Mouse (Mus musculus): Measurements from ENCODE around the gene Rnf186. TPM values are rescaled to one million over a fixed set of nuclear protein-coding genes. Genes with fewer than 3 reads are reported as not detected.

Gene Rnf186
- total RNA-seq, 2 experiments from 2014 or later, result not detected

- DNase-seq (ENCODE audit: low spot score in 2 of 2), result no peak
- intact Hi-C loops (cut with DNase I), result loop anchor here (5.0 kb wide), 1 partner anchor 82 kb away; no protein-coding TSS in a partner anchor
Observed at GRCm38 (mm10) chr4:139004067-139004466, 37.2 kb downstream of the Rnf186 start.

GRCm38 (mm10) chr4:139005214-139005613 lies 38.3 kb downstream of the Rnf186 start:
- DNase-seq (ENCODE audit: low spot score in 2 of 2), result no peak
- intact Hi-C loops (cut with DNase I), result no loop called here

DNA sequence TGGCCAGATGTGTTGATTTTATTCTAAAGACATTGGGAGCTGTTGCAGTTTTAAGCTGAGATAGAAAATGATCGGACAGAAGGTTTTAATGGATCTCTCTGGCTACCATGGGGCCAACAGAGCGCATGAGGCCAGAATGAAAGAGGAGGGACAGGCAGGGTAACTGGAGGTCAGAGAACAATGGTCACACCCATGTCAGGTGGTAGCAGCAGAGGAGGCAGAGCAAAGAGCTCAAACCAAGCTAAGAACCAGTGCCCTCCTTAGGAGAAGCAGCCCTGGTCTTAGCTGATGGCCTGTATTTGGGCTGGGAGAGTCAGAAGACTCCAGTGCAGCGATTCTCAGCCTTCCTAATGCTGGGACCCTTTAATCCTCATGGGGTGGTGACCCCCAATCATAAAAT lies 40.4 kb downstream of the Rnf186 start:
- no peak for DNase-seq (ENCODE audit: low spot score in 2 of 2)
- intact Hi-C loops (cut with DNase I), result no loop called here

- DNase-seq (ENCODE audit: low spot score in 2 of 2), result no peak
- intact Hi-C loops (cut with DNase I), result no loop called here
Observed at GRCm38 (mm10) chr4:139007981-139008536, 41.1 kb downstream of the Rnf186 start.

GRCm38 (mm10) chr4:139011201-139011702 lies 44.3 kb downstream of the Rnf186 start:
- intact Hi-C loops (cut with DNase I), result no loop called here

DNA sequence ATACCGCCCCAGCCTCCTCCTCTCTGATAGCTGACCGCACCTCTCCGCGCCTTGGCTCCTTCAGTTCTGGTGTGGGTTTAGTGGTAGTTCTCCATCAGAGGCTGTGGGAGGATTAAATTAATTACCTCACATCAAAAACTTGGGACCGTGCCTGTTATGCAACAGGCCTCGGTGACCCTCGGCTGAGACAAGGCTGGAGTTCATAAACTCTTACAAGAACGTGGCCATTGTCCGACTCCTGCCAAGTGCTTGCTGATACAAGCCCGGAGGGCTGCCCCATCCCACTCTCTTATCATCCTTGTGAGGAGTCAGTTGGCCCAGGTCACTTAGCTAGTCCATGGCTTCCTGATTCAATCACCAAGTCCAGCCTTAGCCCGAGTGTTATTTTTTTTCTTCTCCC lies 46.4 kb downstream of the Rnf186 start:
- no peak for DNase-seq (ENCODE audit: low spot score in 2 of 2)
- intact Hi-C loops (cut with DNase I), result no loop called here

More at GRCm38 (mm10) chr4:139011201-139011702, 44.3 kb downstream of the Rnf186 start:
- DNase-seq (ENCODE audit: low spot score in 2 of 2), result no peak

DNA sequence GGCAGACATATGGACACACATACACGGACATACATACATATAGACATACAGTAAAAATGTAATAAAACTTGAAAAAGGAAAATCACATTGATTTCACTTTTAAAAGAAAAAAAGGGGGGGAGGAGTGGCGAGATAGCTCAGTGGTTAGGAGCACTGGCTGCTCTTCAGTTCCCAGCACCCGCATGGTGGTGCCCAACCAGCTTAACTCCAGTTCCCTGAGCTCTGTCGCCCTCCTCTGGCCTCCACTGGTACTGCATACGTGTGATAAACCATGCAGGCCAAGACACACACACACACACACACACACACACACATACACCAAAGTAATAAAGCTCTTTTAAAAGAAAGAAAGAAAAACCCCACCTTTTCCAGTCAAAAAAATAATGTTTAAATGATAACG lies 47.9 kb downstream of the Rnf186 start:
- DNase-seq (ENCODE audit: low spot score in 2 of 2), result no peak
- intact Hi-C loops (cut with DNase I), result no loop called here

Other genes with a start within 250 kb of the Rnf186 start
- under 1 TPM; 0.22 to 0.39 TPM for gene Pla2g2c, start 242.3 kb upstream of the Rnf186 start, total RNA-seq (2021)
- gene Ubxn10, start 229.9 kb upstream of the Rnf186 start, total RNA-seq (2021), result 1 to 10 TPM; 1.3 to 1.5 TPM
- gene Pla2g2f, start 209.5 kb upstream of the Rnf186 start, total RNA-seq (2021), result not detected
- gene Pla2g2d, start 191.4 kb upstream of the Rnf186 start, total RNA-seq (2021), result under 1 TPM; 0.52 to 0.68 TPM
- 1 to 10 TPM; 2.6 to 6.2 TPM for gene Pla2g5, start 103.6 kb upstream of the Rnf186 start, total RNA-seq (2021)
- not detected for gene Gm13030, start 93.1 kb upstream of the Rnf186 start, total RNA-seq (2021)
- gene Pla2g2e, start 89.2 kb upstream of the Rnf186 start, total RNA-seq (2021), result not detected
- gene Otud3, start 53.2 kb upstream of the Rnf186 start, total RNA-seq (2021), result 10 to 100 TPM; 18.1 to 18.3 TPM
- 1 to 10 TPM; 2.6 to 2.7 TPM for gene Tmco4, start 5.8 kb downstream of the Rnf186 start, total RNA-seq (2021)
- gene Htr6, start 108.5 kb downstream of the Rnf186 start, total RNA-seq (2021), result 1 to 10 TPM; 6.6 to 8.5 TPM
- gene Nbl1, start 125.9 kb downstream of the Rnf186 start, total RNA-seq (2021), result 10 to 100 TPM; 73.0 to 76.2 TPM
- 100 to 1,000 TPM; 196 to 197 TPM for gene Minos1, start 164.0 kb downstream of the Rnf186 start, total RNA-seq (2021)
- gene Capzb, start 225.8 kb downstream of the Rnf186 start, total RNA-seq (2021), result 100 to 1,000 TPM; 343 to 354 TPM

All from left cerebral cortex, postnatal 36 days (tissue).